19 mouse cellular contexts compared by ENCODE assay signal in the genomic region with DNA sequence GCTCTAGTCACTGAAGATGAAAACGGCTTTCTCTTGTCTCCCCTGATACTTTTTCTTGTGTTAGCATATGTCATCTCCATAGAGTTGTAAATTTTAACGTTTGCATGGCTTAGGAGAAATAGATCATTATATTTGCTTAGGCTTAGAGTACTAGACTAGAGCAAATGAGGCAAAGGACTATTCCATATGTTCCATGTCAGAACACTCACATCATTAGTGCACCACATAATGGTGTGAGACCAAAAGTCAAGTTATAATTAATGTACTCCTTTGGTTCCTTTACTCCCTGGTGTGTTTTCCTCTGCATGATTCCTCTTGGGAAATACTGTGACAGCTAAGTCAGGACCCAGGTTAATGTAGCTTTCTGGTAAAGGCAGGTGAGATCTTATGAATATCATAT.
"Had no signal": no experiment of that assay in that cellular context is flagged by ENCODE, and none has a peak within 500 bp of the region (broad histone marks: within the 10 kb centered on the region; RNA-seq: fewer than 3 reads in every experiment).

No protein-coding gene starts in this region.

- H3K9ac ChIP-seq: limb, embryonic 13.5 days; liver, embryonic 12.5 days; liver, embryonic 15.5 days; midbrain, embryonic 12.5 days; stomach, embryonic 15.5 days had no signal

- H3K9me3 ChIP-seq: limb, embryonic 10.5 days; limb, embryonic 13.5 days; liver, embryonic 12.5 days; liver, embryonic 15.5 days; midbrain, embryonic 12.5 days; stomach, embryonic 15.5 days had no signal

- H3K27me3 ChIP-seq: limb, embryonic 13.5 days; liver, embryonic 12.5 days; liver, embryonic 15.5 days; midbrain, embryonic 12.5 days; stomach, embryonic 15.5 days had no signal

- H3K4me1 ChIP-seq: limb, embryonic 10.5 days; limb, embryonic 13.5 days; liver, embryonic 12.5 days; liver, embryonic 15.5 days; midbrain, embryonic 12.5 days; stomach, embryonic 15.5 days had no signal

- DNase-seq: kidney, adult 18-20 months; kidney, adult 9 months; kidney, postnatal 14 days; kidney, postnatal 4 days; layer of hippocampus, adult 9-11 months; liver; lung, postnatal 10 days; right cerebral cortex, postnatal 25 days; spleen, adult 18-20 months; thymus, postnatal 25 days had no signal

- ATAC-seq: intestine, embryonic 16.5 days; liver, embryonic 12.5 days had no signal

- H3K4me2 ChIP-seq: limb, embryonic 13.5 days; liver, embryonic 12.5 days; liver, embryonic 15.5 days; midbrain, embryonic 12.5 days; stomach, embryonic 15.5 days had no signal

- H3K27ac ChIP-seq: layer of hippocampus, adult 2 months; limb, embryonic 10.5 days; limb, embryonic 13.5 days; liver, embryonic 12.5 days; liver, embryonic 15.5 days; macrophage; midbrain, embryonic 12.5 days; stomach, embryonic 15.5 days had no signal

- H3K36me3 ChIP-seq: limb, embryonic 10.5 days; limb, embryonic 13.5 days; liver, embryonic 12.5 days; liver, embryonic 15.5 days; midbrain, embryonic 12.5 days; stomach, embryonic 15.5 days had no signal

- H3K4me3 ChIP-seq: layer of hippocampus, adult 2 months; limb, embryonic 10.5 days; limb, embryonic 13.5 days; liver, embryonic 12.5 days; liver, embryonic 15.5 days; midbrain, embryonic 12.5 days; stomach, embryonic 15.5 days had no signal
